Mouse (Mus musculus) kidney, postnatal 10 days (tissue): ENCODE results near the gene Bak1.
A peak's percentile ranks its signal among the peaks of the same experiment; 100 is the strongest.

ENCODE experiments used
- DNase-seq: peaks from one replicate; pipeline ENCODE4 v3.0.0; 2021; ENCODE audit warnings: mixed read lengths

The Bak1 gene

DNA sequence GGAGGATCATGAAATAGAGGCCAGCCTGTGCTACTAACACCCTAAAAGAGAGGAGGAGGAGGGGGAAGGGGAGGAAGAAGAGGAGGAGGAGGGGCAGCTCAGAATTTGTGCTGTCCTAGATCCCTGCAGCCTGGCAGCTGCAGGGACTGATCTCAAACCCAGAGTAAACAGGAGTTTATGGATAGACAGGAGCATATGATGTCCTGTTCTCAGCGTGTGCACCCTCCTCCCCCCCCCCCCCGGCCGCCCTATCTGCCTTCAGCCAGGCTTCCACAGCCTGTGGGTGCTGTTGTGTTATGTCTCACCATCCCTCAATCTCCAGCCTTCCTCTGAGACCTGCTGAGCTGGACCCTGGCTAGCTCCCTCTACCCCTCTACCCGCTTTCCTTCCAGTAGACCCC lies at the start of gene Bak1:
Gene Bak1 (minus strand): TSS at position 101 of the 400 bp plus-strand sequence.
- no peak for DNase-seq

GRCm38 (mm10) chr17:27078499-27078898 lies 49.7 kb upstream of the Bak1 start:
- no peak for DNase-seq

GRCm38 (mm10) chr17:27077920-27078319 lies 49.1 kb upstream of the Bak1 start:
- no peak for DNase-seq

GRCm38 (mm10) chr17:27077133-27077532 lies 48.3 kb upstream of the Bak1 start:
- DNase-seq, result no peak

GRCm38 (mm10) chr17:27074849-27075745 lies 46.3 kb upstream of the Bak1 start:
- DNase-seq, result no peak

- no peak for DNase-seq
Measured at GRCm38 (mm10) chr17:27074236-27074635, 45.4 kb upstream of the Bak1 start.

GRCm38 (mm10) chr17:27073778-27074177 lies 45.0 kb upstream of the Bak1 start:
- DNase-seq, result no peak

GRCm38 (mm10) chr17:27073126-27073525 lies 44.3 kb upstream of the Bak1 start:
- no peak for DNase-seq

DNA sequence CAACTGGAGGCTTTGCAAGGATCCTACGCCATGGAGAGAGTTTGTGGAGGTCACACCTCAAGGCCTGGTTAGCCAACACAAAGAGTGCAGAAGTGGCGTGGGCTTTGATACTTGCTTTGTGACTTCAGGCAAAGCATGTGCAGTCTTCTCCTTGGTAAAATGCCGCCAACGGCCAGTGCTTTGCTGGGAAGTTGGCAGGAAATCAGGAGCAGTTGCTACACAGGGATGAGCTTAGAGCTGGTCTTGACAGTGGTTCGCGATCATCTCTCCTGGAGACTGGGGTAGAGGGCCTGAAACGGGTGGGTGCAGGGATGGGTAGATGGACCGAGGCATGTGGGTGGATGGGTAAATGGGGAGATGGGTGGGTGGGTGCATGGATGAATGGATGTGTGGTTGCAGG lies 43.6 kb upstream of the Bak1 start:
- DNase-seq, result no peak

DNA sequence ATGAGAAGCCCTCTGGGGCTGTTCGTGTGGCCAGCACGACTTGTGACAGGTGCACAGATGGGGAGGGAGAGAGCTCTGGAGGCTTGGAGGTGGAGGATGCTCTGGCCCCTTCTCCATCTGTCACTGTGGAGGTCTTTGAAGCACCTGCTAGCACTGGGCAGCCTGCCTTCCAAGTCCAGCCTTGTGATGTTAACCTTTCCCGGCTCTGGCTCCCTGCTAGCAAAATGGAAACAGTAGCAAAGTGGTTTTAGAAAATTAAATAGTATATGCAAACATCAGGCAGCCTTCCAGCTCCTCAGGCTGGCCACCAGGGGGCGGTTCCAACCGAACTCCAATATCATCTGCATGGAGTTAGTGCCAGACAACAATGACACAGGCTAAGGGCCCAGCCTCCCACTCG lies 42.8 kb upstream of the Bak1 start:
- peak; percentile 60 for DNase-seq

- no peak for DNase-seq
Measured at GRCm38 (mm10) chr17:27070913-27071312, 42.1 kb upstream of the Bak1 start.

- DNase-seq, result no peak
Measured at GRCm38 (mm10) chr17:27069071-27069470, 40.3 kb upstream of the Bak1 start.

DNA sequence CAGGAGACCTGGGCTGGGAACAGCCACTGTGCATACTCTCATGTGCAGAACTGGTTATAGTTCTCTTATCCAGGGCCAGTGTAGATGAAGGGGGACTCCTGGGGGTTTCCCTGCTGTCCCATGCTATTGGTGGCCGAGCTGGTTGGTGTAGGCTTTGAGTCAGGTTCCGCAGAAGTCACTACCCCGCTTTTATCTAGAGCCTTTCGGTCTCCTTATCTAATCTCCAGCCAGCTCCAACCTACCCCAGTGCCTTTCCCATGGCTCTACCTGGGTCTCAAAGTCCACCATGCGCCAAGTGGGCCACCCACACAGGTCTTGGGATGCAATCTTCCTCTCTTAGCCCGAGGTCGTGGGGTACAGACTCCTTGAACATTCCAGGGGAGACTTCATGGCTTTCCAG lies 37.3 kb upstream of the Bak1 start:
- DNase-seq, result no peak

GRCm38 (mm10) chr17:27064195-27064594 lies 35.4 kb upstream of the Bak1 start:
- no peak for DNase-seq

DNA sequence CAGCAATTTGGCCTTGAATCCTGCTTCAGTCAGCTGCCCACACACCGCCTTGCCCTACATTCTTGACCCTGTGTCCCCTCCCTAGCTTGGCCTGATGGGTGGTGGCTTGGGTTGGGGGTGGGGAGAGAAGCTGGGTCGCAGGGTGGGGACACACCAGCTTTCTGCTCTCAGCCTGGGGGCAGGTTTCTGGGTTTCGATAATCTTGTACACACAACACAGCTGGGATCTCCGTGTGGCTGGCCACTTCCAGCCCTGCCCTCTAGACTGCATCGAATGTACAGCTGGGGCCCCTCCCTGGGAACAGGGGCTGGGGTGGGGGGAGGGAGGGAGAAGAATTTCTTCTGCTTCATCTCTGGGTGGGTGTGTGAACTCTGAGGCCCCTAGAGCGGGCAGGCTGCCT lies 34.9 kb upstream of the Bak1 start:
- no peak for DNase-seq

DNA sequence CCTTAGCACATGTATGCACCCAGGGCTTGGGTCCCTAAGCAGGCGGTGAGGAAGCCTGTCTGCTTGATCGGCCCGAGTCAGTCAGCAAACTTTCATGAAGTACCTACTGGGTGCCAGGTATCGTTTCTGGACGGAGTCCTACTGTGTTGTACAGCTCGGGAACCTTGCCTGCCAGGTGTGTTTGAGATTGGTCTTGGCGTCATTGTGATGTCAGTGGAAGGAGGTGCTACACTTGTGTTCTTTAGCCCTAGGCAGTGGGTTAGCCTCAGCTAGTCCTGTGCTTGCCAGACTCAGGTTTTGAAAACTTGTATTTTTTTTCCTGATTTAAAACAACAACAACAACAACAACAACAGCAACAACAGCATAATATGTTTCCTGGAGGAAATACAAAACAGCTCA lies 33.9 kb upstream of the Bak1 start:
- DNase-seq, result no peak

GRCm38 (mm10) chr17:27061727-27062126 lies 32.9 kb upstream of the Bak1 start:
- no peak for DNase-seq

GRCm38 (mm10) chr17:27060698-27061097 lies 31.9 kb upstream of the Bak1 start:
- peak; percentile 53 for DNase-seq

DNA sequence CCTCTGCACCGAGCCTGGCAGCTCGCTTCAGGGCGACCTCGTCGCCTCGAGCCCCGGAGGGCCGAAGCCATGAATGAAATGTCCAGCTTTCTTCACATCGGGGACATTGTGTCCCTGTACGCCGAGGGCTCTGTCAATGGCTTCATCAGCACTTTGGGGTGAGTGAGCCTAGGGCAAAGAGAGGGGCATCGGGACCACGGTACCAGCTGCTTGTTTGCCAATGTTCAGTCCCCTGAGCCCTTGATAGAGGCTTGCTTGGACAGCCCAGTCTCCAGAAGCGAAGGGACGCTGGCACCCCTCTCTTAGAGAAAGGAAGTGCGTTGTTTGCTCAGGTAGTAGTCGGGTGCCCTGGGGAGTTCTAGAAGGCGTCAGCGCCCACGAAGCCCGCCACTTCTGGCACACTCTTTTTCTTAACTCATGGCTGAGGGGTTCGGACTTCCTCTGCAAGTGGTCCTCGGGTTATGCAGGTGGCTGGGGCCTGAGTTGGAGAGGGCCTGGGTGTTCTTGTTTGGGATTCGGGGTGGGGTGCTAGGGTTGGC lies 28.8 kb upstream of the Bak1 start:
- no peak for DNase-seq

- DNase-seq, result peak; percentile 88
Measured at GRCm38 (mm10) chr17:27056812-27057516, 28.2 kb upstream of the Bak1 start, which contains the start of gene Itpr3. Gene Itpr3, plus strand, starts transcription at chr17:27057304.

- peak; percentile 86 for DNase-seq
Measured at GRCm38 (mm10) chr17:27056170-27056569, 27.4 kb upstream of the Bak1 start.

- peak; percentile 84 for DNase-seq
Measured at GRCm38 (mm10) chr17:27051514-27051913, 22.7 kb upstream of the Bak1 start.

GRCm38 (mm10) chr17:27050853-27051252 lies 22.0 kb upstream of the Bak1 start:
- DNase-seq, result no peak
